Mouse (Mus musculus) thymus, postnatal 10 days (tissue): ENCODE results near the gene Brpf3.
"Not testable (repeated sequence)": the region's sequence is repeated elsewhere in the genome, so short reads cannot be mapped to it uniquely, and the experiment has no call there.

Experiments used
- DNase-seq, 2 experiments: peaks; one replicate each; pipeline ENCODE4 v3.0.0; 2021; ENCODE audit warnings: low spot score in 2 of 2

Brpf3 gene

DNA sequence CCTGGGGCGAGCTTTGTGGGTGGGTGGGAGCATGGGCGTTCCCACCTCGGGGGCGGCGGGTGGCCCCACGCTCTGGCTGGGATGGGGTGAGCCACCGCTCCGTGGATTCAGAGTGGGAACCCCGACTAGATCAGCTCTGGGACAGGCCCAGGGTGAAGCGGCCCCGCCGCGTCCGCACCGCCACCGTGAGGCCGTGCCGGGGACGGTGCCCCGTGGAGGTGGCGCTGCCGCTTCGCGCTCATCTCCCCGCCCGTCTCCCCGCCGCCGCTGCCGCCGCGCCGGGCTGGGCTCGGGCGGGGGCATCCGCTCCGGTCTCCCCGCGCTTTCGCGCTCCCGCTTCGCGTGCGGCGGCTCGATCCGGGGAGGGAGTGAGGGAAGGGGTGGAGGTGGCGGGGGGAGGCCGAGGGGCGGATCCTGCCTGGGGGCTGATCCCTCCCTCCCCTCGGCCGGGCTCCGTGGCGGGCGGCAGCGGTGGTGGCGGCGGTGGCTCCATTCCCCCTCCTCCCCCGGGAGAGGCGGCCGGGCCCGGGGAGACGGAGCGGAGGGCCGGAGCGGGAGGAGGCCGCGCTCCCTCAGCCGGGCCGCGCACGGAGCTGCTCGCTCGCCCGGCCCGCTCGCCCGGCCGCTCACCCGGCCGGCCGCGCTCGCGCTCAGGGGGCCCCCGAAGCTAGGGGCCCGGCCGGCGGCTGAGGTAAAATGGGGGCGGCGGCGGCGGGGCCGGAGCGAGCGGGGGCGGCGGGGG lies at the start of gene Brpf3:
Gene Brpf3, plus strand, starts transcription at position 420 of the 742 bp plus-strand sequence.
- DNase-seq, result peak; percentile 76 to 83

DNA sequence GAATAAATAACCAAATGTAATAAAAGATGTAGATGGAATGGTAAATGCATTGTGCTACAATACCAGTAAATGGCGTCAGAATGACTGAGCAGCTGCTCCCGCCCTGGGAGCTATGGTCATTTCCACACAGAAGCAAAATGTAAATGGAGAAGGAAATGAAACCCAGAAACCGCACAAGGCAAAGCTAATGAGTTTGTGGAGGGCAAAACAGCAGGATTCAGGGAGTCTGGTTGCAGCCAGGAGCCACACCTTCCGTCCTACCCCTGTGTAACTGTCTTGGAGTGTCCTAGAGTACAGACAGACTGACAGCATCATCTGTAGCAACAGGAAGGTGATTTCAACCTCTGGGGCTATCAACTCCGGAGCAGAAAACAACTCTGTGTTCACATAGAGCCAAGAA lies 44.4 kb upstream of the Brpf3 start:
- no peak for DNase-seq

DNA sequence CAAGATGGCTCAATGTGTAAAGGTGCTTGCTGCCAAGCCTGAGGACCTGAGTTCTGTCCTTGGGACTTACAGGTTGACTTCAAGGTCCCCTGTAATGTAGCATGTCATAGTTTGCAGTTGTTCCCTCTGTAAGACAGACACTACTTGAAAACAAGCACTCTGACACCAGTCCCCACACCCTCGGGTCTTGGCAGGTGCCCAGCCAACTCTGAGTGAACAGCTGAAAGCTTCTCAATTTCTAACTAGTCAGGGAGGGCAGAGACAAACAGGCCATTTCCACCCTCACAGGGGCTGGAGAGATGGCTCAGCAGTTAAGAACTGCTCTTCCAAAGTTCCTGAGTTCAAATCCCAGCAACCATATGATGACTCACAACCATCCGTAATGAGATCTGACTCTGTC lies 43.4 kb upstream of the Brpf3 start:
- DNase-seq, result no peak

DNA sequence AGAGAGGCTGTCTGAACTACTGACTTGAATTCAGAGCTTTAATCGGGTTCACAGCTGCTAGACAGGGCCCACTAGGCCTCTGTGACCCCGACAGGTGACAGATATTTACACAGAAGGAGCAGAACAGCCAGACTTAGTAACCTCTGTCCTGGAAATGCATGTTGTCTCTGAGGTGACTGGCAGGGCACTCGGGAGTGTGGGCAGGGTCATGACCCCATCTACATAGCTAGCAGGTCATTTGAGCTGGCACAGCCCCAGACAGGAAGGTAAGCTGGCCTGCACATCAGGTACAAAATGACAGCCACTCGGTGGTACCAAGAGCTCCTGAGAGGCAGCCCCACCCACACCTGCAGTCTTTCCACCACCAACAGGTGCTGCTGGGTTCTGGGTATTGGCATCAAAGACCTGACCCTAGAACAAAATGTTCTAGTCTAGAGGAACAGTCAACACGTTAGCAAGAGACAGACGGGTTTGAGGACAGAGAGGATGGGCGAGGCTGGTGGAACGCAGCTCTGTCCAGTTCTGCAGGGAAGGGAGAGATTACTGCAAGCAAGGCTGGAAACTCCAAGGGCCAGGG lies 40.1 kb upstream of the Brpf3 start:
- no peak for DNase-seq

DNA sequence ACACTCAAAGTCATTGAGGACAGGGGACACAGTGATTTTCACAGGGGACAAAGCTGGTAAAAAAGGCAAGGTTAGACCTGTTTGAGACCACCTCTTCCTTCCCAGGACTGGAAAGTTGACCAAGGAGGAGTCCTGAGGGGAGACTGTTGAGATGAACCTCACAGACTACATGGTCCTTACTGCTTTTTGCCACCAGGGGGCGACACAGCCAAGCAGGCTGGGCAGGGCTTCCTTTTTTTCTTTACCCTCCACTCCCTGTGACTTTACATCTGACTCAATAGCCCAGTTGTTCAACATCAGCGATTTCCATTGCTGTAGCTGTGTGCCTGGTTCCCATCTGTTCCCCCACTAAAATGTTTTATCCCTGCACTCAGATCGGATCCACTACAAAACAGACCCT lies 39.0 kb upstream of the Brpf3 start:
- peak; percentile 47 to 84 for DNase-seq

DNA sequence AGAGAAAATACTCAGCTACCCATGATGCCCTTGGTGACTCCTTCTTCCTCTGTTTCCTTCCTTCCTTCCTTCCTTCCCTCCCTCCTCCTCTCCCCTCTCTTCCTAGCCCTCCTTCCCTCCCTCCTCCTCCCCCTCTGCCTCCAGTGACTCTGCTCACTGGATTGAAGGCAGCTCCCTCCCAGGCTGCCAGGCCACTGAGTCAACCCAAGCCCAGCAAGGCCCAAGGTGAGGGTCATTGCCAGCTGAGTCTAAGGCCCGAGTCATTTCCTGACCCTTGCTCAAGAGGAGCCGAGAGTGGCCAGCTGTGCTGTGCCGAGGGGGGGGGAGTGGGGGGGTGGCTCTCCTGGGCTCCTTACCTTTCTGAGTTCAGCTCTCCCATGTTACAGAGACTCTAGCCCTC lies 34.7 kb upstream of the Brpf3 start:
- DNase-seq, result no peak

DNA sequence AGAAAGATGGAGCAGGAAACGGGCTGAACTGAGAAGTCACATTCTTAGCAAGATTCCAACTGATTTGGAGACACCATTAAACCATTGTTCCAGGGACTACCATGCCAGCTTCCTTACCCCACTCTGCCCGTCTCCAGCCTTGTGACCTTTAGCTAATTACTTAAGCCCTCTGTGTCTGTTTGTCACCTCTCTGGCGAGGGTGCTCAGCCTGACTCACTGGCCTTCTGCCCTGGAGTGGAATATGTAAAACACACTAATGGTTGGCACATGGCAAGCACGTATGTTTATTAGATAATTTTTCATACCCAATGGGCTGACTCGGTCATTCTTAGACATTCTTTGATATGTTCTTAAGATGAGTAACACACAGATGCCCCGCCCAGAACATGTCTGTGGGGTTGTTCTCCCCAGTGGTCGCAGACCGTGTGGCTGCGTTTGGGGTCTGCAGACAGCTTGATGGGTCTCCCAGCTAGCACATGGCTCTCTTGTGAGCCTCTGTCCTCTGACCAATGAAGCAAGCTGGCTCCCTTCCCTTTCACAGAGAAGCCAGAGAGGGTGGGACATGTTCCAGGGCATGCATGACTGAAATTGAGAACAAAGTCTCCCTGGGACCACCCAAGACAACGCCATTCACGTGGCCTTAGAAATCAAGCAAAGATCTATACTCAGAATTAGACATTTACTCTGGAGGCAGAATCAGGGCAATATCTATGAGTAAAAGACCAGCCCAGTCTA lies 33.9 kb upstream of the Brpf3 start:
- DNase-seq, result no peak

DNA sequence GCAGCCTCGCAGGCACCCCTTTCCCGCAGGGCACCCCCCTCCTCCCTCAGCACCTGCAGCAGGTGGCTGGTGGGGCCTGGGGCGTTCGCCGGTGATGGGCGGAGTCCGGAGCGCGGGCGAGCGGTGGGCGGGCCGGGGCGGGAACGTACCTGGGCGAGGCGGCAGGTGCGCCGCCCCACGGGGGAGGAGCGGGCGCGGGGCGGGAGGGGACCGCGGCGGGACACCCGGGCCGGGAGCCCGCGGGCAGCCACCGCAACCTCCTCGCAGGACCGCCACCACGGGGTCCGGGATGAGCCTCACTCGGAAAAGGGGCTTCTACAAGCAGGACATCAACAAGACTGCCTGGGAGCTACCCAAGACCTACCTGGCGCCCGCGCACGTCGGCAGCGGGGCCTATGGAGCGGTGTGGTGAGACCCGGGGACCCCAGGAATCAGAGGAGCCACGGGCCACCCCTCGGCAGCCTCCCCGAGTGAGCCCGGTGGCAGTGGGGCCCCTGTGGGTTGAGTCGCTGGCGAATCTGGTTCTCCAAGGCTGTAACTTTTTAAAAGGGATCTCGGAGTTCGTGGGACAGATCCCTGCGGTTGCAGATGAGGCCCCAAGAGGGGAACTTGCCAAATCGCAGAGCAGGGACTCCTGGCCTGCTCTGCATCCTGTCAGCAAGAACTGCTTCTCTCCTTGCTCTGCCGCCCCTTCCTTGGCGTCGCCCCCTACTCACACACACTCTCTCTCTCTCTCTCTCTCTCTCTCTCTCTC lies 31.6 kb upstream of the Brpf3 start, which contains the start of gene Mapk13:
Gene Mapk13, plus strand, starts transcription at position 177 of the 754 bp plus-strand sequence.
- no peak for DNase-seq

DNA sequence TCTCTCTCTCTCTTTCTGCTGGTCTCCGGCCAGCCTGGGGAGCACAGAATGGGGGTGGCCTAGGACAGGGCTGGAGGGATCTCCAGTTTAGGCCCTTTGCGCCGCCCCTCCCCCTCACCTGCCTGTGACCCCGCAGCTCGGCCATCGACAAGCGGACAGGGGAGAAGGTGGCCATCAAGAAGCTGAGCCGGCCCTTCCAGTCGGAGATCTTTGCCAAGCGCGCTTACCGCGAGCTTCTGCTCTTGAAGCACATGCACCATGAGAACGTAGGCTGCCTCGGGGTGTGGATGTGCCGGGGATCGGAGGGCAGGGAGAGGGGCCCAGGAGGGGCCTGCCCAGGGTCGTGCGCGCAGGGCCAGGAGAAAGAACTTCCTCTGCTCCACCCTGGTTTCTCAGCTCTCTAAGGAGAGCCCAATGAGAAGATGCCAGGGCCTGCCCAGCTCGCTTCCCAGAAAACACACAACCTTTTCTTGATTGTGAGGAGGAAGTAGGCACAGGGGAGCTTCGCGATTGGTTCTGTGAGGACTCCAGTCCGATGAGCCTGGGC lies 30.9 kb upstream of the Brpf3 start:
- no peak for DNase-seq

DNA sequence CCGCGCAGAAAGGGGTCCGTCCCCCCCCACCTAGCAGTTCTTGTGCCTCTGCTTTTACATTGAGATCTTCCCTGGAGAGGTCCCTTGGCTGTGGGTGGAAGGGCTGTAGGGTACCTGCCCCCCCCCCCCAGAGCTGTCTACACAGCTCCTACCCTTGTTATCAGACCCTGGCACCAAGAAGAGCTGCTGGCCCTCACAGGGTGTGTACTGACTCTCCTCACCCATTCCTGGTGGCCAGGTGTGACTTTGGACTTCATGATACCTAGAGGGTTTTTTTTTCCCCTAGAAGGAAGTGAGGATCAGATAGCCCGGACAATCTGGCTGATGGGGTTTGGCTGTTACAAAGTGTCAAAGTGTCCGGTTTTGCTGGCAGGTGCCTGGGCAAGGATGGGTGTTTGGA lies 29.6 kb upstream of the Brpf3 start:
- DNase-seq, result no peak

DNA sequence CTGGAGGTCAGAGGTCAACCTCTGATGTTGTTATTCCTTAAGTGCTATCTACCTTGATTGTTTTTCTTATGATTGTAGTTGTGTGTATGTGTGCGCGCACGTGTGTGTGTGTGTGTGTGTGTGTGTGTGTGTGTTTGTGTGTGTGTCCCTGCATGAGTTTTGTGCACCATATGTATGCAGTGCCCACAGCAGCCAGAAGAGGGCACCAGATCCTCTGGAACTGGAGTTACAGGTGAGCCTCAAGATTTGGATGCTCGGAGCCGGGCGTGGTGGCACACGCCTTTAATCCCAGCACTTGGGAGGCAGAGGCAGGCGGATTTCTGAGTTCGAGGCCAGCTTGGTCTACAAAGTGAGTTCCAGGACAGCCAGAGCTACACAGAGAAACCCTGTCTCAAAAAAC lies 26.6 kb upstream of the Brpf3 start:
- not testable (repeated sequence) for DNase-seq

DNA sequence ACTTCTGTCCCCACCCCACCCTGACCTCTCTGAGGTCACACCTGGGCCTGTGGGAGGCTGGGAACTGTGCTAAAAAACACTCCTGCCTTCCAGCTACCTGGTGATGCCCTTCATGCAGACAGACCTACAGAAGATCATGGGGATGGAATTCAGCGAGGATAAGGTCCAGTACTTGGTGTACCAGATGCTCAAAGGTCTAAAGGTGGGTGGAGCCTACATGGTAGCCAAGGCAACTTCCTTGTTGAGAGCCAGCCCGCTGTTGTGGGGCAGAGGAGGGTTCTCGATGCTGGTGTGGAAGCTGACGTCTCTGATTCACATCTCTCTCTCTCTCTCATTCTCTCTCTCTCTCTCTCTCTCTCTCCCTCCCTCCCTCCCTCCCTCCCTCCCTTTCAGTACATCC lies 25.7 kb upstream of the Brpf3 start:
- DNase-seq, result no peak

DNA sequence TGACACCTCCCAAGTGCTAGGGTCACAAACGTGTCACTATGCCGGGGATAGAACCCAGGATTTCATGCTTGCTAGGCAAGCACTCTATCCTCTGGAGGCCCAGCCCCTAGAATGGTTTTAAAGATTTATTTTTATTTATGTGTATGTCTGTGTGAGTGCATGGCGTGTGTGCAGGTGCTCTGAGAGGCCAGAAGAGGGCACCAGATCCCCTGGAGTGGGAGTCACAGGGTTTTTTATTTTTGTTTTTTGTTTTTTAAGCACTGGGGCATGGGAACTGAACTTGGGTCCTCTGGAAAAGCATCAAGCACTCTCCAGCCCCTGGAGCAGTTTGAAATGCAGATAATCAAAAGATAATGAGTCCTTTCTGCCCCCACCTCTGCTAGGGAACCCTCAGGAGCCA lies 24.1 kb upstream of the Brpf3 start:
- DNase-seq, result no peak

DNA sequence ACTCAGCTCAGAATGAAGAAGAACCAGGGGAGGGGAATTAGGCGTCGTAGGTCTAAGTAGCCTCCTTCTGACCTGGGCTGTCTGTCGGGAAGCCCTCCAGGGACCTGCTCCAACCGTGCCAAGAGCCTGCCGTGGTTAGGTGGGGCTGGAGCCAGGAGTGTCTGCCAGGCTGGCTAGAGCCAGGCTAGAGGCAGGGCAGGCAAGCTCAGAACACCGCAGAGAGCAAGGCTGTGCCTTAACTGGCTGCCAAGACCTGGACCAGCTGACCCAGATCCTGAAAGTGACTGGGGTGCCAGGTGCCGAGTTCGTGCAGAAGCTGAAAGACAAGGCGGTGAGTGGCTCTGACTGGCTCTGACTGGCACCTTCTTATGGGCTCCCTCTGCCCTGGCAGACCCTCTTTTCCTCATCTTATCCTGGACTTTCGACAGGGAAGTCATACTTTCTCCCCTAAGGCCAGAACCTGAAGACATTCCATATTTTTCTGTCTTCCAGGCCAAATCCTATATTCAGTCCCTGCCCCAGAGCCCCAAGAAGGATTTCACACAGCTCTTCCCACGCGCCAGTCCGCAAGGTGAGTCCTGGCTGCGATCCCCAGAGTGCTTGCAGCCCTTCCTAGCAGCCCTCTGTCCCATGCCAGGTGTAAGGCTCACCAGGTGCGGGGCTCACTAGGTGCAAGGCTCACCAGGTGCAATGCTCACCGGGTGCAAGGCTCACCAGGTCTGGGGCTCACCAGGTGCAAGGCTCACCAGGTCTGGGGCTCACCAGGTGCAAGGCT lies 23.5 kb upstream of the Brpf3 start:
- no peak for DNase-seq

DNA sequence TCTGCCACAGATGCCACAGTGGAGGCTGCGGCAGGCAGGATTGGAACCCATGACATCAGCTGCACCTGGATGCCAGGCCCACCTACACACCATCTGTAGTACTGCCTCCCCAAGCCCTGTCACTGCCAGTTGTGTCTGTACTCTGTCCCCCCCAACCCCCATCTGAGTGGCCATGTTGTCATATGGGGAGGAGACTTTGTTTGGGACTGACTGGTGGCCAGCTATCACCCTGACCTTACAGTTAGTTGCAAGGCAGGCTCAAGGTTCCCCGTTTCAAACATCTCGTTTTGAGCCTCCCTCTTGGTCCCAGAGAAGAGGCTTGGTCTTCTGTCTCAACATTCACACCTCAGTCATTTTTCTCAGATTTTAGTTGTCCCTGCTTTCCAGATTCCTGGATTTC lies 21.2 kb upstream of the Brpf3 start:
- no peak for DNase-seq

DNA sequence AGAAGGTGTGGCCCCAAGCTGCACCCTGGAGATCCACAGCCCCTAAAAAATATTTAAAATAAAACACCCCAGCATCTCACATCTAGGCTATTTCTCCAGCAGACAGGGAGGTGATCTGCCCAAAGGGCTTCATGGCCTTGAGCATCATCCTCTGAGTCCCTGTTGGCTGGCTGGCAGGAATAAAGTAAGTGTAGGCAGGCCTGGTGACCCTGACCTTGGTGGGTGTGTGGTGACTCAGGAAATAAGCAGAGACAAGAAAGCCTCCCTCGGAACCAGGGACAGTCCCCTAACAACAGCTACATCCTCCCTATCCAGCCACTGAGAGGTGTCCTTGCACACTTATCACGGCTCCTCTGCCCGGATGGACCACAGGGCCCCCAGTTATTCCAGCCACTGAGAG lies 20.1 kb upstream of the Brpf3 start:
- no peak for DNase-seq

DNA sequence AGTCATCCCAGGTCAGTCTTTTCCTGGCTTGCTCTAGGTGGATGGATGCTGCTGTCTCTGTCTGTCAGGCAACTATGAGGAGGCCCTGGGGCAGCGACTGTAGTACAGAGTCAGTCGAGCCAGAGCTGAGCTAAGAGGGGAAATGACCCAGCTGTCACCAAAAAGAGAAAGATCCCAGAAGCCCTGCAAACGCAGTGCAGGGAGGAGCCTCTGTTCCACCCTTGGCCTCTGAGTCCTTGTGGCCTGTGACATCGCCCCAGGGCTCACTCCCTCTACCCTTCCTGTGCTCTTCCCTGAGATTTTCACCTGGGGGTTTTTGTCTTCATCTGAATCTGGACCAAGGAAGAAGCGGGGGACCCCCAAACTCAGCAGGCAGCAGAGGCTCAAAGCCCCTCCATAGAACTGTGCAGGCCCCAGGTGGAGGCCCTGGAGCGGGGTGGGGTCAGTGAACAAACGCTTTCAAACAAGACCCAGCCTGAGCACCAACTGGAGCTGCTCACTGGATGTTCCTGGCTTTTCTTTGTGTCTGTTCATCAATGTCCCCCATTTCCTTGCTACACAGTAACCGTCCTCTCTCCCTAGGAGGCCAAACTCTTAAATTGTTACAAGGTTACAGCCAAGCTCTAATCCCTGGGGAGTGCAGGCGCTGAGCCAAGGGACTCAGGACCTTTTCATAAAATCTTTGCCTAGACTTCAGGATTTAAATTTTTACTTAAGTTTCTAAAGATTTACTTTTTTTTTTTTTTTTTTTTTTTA lies 19.4 kb upstream of the Brpf3 start:
- no peak for DNase-seq

DNA sequence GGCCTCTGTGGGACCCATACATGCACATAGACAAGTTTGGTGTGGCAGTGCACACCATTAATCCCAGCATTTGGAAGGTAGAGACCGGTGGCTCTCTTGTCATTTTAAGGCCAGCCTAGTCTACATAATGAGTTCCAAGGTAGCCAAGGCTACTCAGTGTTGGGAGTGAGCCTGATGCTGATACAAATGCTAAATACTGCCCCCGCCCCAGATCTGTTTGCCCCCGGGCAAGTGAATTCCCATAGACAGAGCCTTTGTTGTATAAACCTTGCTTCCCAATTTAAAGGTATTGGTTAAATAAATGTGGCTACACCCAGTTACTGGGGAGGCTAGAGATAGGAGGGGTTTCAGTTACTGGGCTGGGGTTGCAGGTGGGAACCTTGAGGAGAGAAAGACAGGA lies 15.9 kb upstream of the Brpf3 start:
- no peak for DNase-seq

DNA sequence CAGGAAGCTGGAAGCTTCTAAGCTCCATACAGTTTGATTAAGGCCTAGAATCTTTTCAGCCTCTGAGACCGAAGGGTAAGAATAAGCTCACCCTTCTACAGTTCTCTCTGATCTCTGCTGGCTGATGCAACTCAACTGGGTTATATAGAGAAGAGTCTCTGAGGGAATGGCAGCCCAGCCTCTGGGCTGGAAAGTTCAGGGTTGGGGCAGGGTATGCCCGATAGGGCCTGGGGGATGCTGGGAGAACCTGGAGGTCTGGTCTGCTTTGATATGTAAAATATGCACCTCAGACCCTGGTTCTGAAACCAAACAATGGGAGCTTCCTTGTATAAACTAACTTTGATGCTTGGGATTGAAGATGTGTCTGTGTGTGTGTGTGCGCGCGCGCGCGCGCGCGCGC lies 13.4 kb upstream of the Brpf3 start:
- no peak for DNase-seq

DNA sequence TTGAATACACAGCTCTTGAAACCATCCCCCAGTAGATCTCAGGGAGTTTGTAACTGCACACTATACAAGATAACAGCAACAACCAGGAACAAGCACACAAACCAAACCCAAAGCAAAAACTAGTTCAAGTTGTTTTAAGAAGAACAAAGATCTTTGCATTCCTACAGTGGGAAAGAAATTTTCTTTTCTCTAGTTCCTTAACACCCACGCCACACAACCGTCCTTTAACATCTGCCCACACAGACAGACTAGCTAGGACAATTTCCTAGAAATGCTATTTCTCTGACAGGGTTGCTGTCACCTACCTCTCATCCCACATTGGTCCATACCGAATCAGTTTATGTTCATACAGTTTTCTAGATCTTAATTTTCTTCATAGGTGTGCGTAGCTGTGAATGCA lies 3.9 kb upstream of the Brpf3 start:
- no peak for DNase-seq
